Mouse (Mus musculus): ENCODE results near the gene Zfp235. TPM values are rescaled to one million over a fixed set of nuclear protein-coding genes. Genes with fewer than 3 reads are reported as not detected.
A peak's percentile ranks its signal among the peaks of the same experiment; 100 is the strongest.

Zfp235 gene
- polyA plus RNA-seq, 2 experiments, result 2.2 to 2.9 TPM

DNA sequence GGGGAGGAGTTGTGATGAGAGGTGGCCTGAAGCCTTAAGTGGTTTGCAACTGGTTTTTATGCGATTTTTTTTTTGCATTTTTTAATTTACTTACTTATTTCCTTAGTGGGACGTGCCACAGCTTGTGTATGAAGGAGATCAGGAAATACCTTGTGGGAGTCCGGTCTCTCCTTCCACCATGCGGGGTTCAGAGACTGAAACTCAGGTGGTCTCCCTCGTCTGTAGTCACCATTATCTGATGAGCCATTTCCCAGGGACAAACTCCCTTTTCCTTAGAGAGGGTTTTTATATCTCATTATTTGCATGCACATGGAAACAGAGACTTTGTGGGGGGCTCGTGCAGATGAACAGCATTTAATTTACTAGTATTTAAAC, 41.4 kb downstream of the Zfp235 start:
- Histone ChIP-seq H3K9me3 (ENCODE audit: control insufficient read depth, low read length) (no peaks in the 10 kb centered on the region), H3K4me2 (ENCODE audit: low read depth) (peak overlapping the region; percentile 59), H3K4me1 (replicated peaks; ENCODE audit: control insufficient read depth in 2 of 2, insufficient read depth in 2 of 2, low read length in 1 of 2) (no peaks in the 10 kb centered on the region; a peak in 1 of 4 replicates), H3K36me3 (replicated peaks; ENCODE audit: control insufficient read depth, insufficient read depth, low read depth) (no peaks in the 10 kb centered on the region), H3K4me3 (ENCODE audit: insufficient read depth in 1 of 2, low read depth in 2 of 2, low read length in 2 of 2) (peak overlapping the region; percentile 53 to 82), H3K9ac (replicated peaks) (no peak overlapping the region), H3K27ac (no peak overlapping the region), H3K27me3 (ENCODE audit: control insufficient read depth, insufficient read depth, low read length) (no peaks in the 10 kb centered on the region)
- 34% methylated on average over 6 of the region's 6 CpGs for WGBS (ENCODE audit: insufficient replicate concordance)
- DNase-seq (ENCODE audit: low read depth in 3 of 3, low spot score in 3 of 3) (no peak), ATAC-seq (ENCODE audit: insufficient read depth) (no peak)
- TF ChIP-seq EP300 (IDR thresholded peaks at IDR 0.05; ENCODE audit: low read depth) (no peak), CTCF (IDR thresholded peaks at IDR 0.05; ENCODE audit: low read depth) (no peak)

GRCm38 (mm10) chr7:24187611-24188010, 53.6 kb downstream of the Zfp235 start:
- ATAC-seq (ENCODE audit: insufficient read depth), result no peak
- Histone ChIP-seq H3K27ac (no peak overlapping the region), H3K4me2 (ENCODE audit: low read depth) (no peak overlapping the region), H3K27me3 (ENCODE audit: control insufficient read depth, insufficient read depth, low read length) (no peaks in the 10 kb centered on the region), H3K4me3 (ENCODE audit: insufficient read depth in 1 of 2, low read depth in 2 of 2, low read length in 2 of 2) (no peak overlapping the region), H3K4me1 (replicated peaks; ENCODE audit: control insufficient read depth in 2 of 2, insufficient read depth in 2 of 2, low read length in 1 of 2) (no peaks in the 10 kb centered on the region; a peak in 1 of 4 replicates), H3K9ac (replicated peaks) (no peak overlapping the region), H3K9me3 (ENCODE audit: control insufficient read depth, low read length) (no peaks in the 10 kb centered on the region), H3K36me3 (replicated peaks; ENCODE audit: control insufficient read depth, insufficient read depth, low read depth) (no peaks in the 10 kb centered on the region)
- no peak for TF ChIP-seq EP300 (IDR thresholded peaks at IDR 0.05; ENCODE audit: low read depth)
- TF ChIP-seq CTCF (IDR thresholded peaks at IDR 0.05; ENCODE audit: low read depth), result no peak
- DNase-seq (ENCODE audit: low read depth in 3 of 3, low spot score in 3 of 3), result no peak
- WGBS (ENCODE audit: insufficient replicate concordance), result 5% methylated on average over 1 of the region's 1 CpGs

DNA sequence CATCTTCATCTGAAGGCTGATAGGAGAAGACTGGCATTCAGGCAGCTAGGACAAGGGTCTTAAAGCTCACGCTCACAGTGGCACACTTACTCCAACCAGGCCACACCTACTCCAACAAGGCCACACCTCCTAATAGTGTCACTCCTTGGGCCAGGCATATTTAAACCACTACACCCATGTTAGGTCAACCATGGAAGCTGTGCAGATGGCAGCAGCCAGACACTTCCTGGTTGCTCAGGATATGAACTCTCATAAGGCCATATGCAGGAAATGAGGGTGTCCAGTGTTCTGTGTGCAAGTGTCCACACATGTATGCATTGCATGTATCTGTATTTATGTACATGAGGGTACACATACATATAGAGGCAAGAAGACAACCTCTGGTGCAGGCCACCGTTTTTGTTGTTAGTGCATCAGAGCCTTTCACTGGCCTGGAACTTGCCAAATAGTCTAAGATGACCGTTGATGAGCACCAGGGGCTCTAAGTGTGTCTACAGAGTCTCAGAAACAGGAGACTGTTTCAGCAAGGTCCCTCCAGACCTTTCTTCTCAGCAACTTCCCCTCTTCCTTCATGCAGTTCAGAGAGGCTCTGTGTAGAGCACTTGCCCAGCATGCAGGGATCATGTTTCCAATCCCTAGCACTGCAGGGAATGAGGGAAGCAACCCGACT, 55.1 kb downstream of the Zfp235 start:
- Histone ChIP-seq H3K9ac (replicated peaks) (no peak overlapping the region), H3K4me1 (replicated peaks; ENCODE audit: control insufficient read depth in 2 of 2, insufficient read depth in 2 of 2, low read length in 1 of 2) (no peaks in the 10 kb centered on the region; a peak in 1 of 4 replicates), H3K27me3 (ENCODE audit: control insufficient read depth, insufficient read depth, low read length) (no peaks in the 10 kb centered on the region), H3K36me3 (replicated peaks; ENCODE audit: control insufficient read depth, insufficient read depth, low read depth) (no peaks in the 10 kb centered on the region), H3K4me3 (ENCODE audit: insufficient read depth in 1 of 2, low read depth in 2 of 2, low read length in 2 of 2) (no peak overlapping the region), H3K27ac (no peak overlapping the region), H3K4me2 (ENCODE audit: low read depth) (no peak overlapping the region), H3K9me3 (ENCODE audit: control insufficient read depth, low read length) (no peaks in the 10 kb centered on the region)
- ATAC-seq (ENCODE audit: insufficient read depth) (no peak), DNase-seq (ENCODE audit: low read depth in 3 of 3, low spot score in 3 of 3) (no peak)
- WGBS (ENCODE audit: insufficient replicate concordance), result 34% methylated on average over 4 of the region's 4 CpGs
- TF ChIP-seq CTCF (IDR thresholded peaks at IDR 0.05; ENCODE audit: low read depth), result no peak
- TF ChIP-seq EP300 (IDR thresholded peaks at IDR 0.05; ENCODE audit: low read depth), result no peak

- Histone ChIP-seq H3K27me3 (ENCODE audit: control insufficient read depth, insufficient read depth, low read length) (no peaks in the 10 kb centered on the region), H3K9ac (replicated peaks) (no peak overlapping the region), H3K4me3 (ENCODE audit: insufficient read depth in 1 of 2, low read depth in 2 of 2, low read length in 2 of 2) (no peak overlapping the region), H3K36me3 (replicated peaks; ENCODE audit: control insufficient read depth, insufficient read depth, low read depth) (no peaks in the 10 kb centered on the region), H3K4me1 (replicated peaks; ENCODE audit: control insufficient read depth in 2 of 2, insufficient read depth in 2 of 2, low read length in 1 of 2) (no peaks in the 10 kb centered on the region; a peak in 1 of 4 replicates), H3K9me3 (ENCODE audit: control insufficient read depth, low read length) (no peaks in the 10 kb centered on the region), H3K4me2 (ENCODE audit: low read depth) (no peak overlapping the region), H3K27ac (no peak overlapping the region)
- TF ChIP-seq CTCF (IDR thresholded peaks at IDR 0.05; ENCODE audit: low read depth) (no peak), EP300 (IDR thresholded peaks at IDR 0.05; ENCODE audit: low read depth) (no peak)
- 14% methylated on average over 5 of the region's 5 CpGs for WGBS (ENCODE audit: insufficient replicate concordance)
- DNase-seq (ENCODE audit: low read depth in 3 of 3, low spot score in 3 of 3) (no peak), ATAC-seq (ENCODE audit: insufficient read depth) (no peak)
Observed at GRCm38 (mm10) chr7:24189571-24189944, 55.6 kb downstream of the Zfp235 start.

DNA sequence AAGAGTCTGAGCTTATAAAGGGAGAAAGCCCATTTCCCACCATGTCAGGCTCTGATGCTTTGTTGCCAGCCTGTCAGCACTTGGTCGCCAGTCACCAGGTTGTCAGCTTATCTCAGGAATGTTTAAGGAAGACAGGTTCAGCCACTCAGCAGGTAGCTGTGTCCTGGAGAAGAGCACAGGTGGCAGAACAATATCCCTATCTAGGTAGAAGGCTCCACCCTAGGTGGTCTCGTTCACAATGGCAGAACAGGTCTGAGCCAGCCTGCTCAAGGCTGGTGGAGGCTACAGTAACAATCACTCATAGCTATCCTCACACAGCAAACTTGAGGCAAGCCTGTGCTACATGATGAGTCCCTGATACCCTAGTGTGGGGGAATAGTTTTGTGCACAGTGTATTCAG, 57.4 kb downstream of the Zfp235 start:
- H3K27ac ChIP-seq, result no peak overlapping the region
- ATAC-seq (ENCODE audit: insufficient read depth) (no peak), DNase-seq (ENCODE audit: low read depth in 3 of 3, low spot score in 3 of 3) (no peak)
- H3K4me3 ChIP-seq (ENCODE audit: insufficient read depth in 1 of 2, low read depth in 2 of 2, low read length in 2 of 2), result no peak overlapping the region
- H3K9ac ChIP-seq (replicated peaks), result no peak overlapping the region
- H3K9me3 ChIP-seq (ENCODE audit: control insufficient read depth, low read length), result no peaks in the 10 kb centered on the region
- 44% methylated on average over 2 of the region's 2 CpGs for WGBS (ENCODE audit: insufficient replicate concordance)
- no peaks in the 10 kb centered on the region; a peak in 1 of 4 replicates for H3K4me1 ChIP-seq (replicated peaks; ENCODE audit: control insufficient read depth in 2 of 2, insufficient read depth in 2 of 2, low read length in 1 of 2)
- no peak overlapping the region for H3K4me2 ChIP-seq (ENCODE audit: low read depth)
- H3K36me3 ChIP-seq (replicated peaks; ENCODE audit: control insufficient read depth, insufficient read depth, low read depth), result no peaks in the 10 kb centered on the region
- TF ChIP-seq EP300 (IDR thresholded peaks at IDR 0.05; ENCODE audit: low read depth) (no peak), CTCF (IDR thresholded peaks at IDR 0.05; ENCODE audit: low read depth) (no peak)
- no peaks in the 10 kb centered on the region for H3K27me3 ChIP-seq (ENCODE audit: control insufficient read depth, insufficient read depth, low read length)

Other genes starting within 250 kb of the Zfp235 start
- gene Vmn1r178, start 242.2 kb upstream of the Zfp235 start, polyA plus RNA-seq (2012; rRNA removed), result not detected in 2 replicates
- gene Vmn1r178, start 242.2 kb upstream of the Zfp235 start, polyA plus RNA-seq (2014; fragmentation: Nextera tagmentation; extraction: Ambion mirVana), result not detected in 2 replicates
- gene Vmn1r179, start 207.2 kb upstream of the Zfp235 start, polyA plus RNA-seq (2012; rRNA removed), result not detected in 2 replicates
- gene Vmn1r179, start 207.2 kb upstream of the Zfp235 start, polyA plus RNA-seq (2014; fragmentation: Nextera tagmentation; extraction: Ambion mirVana), result not detected in 2 replicates
- gene Vmn1r180, start 183.5 kb upstream of the Zfp235 start, polyA plus RNA-seq (2012; rRNA removed), result not detected in 2 replicates
- not detected in 2 replicates for gene Vmn1r180, start 183.5 kb upstream of the Zfp235 start, polyA plus RNA-seq (2014; fragmentation: Nextera tagmentation; extraction: Ambion mirVana)
- gene Vmn1r181, start 159.6 kb upstream of the Zfp235 start, polyA plus RNA-seq (2012; rRNA removed), result not detected in 2 replicates
- gene Vmn1r181, start 159.6 kb upstream of the Zfp235 start, polyA plus RNA-seq (2014; fragmentation: Nextera tagmentation; extraction: Ambion mirVana), result not detected in 2 replicates
- gene V1rd19, start 132.5 kb upstream of the Zfp235 start, polyA plus RNA-seq (2012; rRNA removed), result not detected in 2 replicates
- not detected in 2 replicates for gene V1rd19, start 132.5 kb upstream of the Zfp235 start, polyA plus RNA-seq (2014; fragmentation: Nextera tagmentation; extraction: Ambion mirVana)
- gene Vmn1r183, start 80.9 kb upstream of the Zfp235 start, polyA plus RNA-seq (2012; rRNA removed), result not detected in 2 replicates
- not detected in 2 replicates for gene Vmn1r183, start 80.9 kb upstream of the Zfp235 start, polyA plus RNA-seq (2014; fragmentation: Nextera tagmentation; extraction: Ambion mirVana)
- 7.7 and 9.3 TPM in 2 replicates for gene Zfp180, start 52.2 kb upstream of the Zfp235 start, polyA plus RNA-seq (2012; rRNA removed)
- 8.6 and 10.2 TPM in 2 replicates for gene Zfp180, start 52.2 kb upstream of the Zfp235 start, polyA plus RNA-seq (2014; fragmentation: Nextera tagmentation; extraction: Ambion mirVana)
- gene Zfp112, start 21.9 kb upstream of the Zfp235 start, polyA plus RNA-seq (2012; rRNA removed), result 0.28 and 0.36 TPM in 2 replicates
- 0.22 and 0.29 TPM in 2 replicates for gene Zfp112, start 21.9 kb upstream of the Zfp235 start, polyA plus RNA-seq (2014; fragmentation: Nextera tagmentation; extraction: Ambion mirVana)
- 0.14 and 0.17 TPM in 2 replicates for gene Zfp114, start 40.9 kb downstream of the Zfp235 start, polyA plus RNA-seq (2012; rRNA removed)
- 0.24 and 0.56 TPM in 2 replicates for gene Zfp114, start 40.9 kb downstream of the Zfp235 start, polyA plus RNA-seq (2014; fragmentation: Nextera tagmentation; extraction: Ambion mirVana)
- gene Zfp111, start 77.3 kb downstream of the Zfp235 start, polyA plus RNA-seq (2012; rRNA removed), result 0.55 and 0.68 TPM in 2 replicates
- 1.2 and 1.8 TPM in 2 replicates for gene Zfp111, start 77.3 kb downstream of the Zfp235 start, polyA plus RNA-seq (2014; fragmentation: Nextera tagmentation; extraction: Ambion mirVana)
- 0.80 and 0.97 TPM in 2 replicates for gene Zfp109, start 103.4 kb downstream of the Zfp235 start, polyA plus RNA-seq (2012; rRNA removed)
- 0.65 and 0.73 TPM in 2 replicates for gene Zfp109, start 103.4 kb downstream of the Zfp235 start, polyA plus RNA-seq (2014; fragmentation: Nextera tagmentation; extraction: Ambion mirVana)
- 0.21 and 0.26 TPM in 2 replicates for gene Zfp108, start 120.6 kb downstream of the Zfp235 start, polyA plus RNA-seq (2012; rRNA removed)
- 0.09 and 0.54 TPM in 2 replicates for gene Zfp108, start 120.6 kb downstream of the Zfp235 start, polyA plus RNA-seq (2014; fragmentation: Nextera tagmentation; extraction: Ambion mirVana)
- 0.58 and 7.6 TPM in 2 replicates for gene Zfp93, start 136.3 kb downstream of the Zfp235 start, polyA plus RNA-seq (2012; rRNA removed)
- gene Zfp93, start 136.3 kb downstream of the Zfp235 start, polyA plus RNA-seq (2014; fragmentation: Nextera tagmentation; extraction: Ambion mirVana), result 0.75 and 1.3 TPM in 2 replicates
- 2.3 and 2.6 TPM in 2 replicates for gene Zfp61, start 167.1 kb downstream of the Zfp235 start, polyA plus RNA-seq (2012; rRNA removed)
- gene Zfp61, start 167.1 kb downstream of the Zfp235 start, polyA plus RNA-seq (2014; fragmentation: Nextera tagmentation; extraction: Ambion mirVana), result 1.6 and 2.1 TPM in 2 replicates
- gene Zfp94, start 182.5 kb downstream of the Zfp235 start, polyA plus RNA-seq (2012; rRNA removed), result 1.5 and 1.8 TPM in 2 replicates
- gene Zfp94, start 182.5 kb downstream of the Zfp235 start, polyA plus RNA-seq (2014; fragmentation: Nextera tagmentation; extraction: Ambion mirVana), result 1.4 TPM in 2 replicates
- gene Tescl, start 199.8 kb downstream of the Zfp235 start, polyA plus RNA-seq (2012; rRNA removed), result 0.11 TPM in 1 of 2 replicates, not detected in the other
- gene Tescl, start 199.8 kb downstream of the Zfp235 start, polyA plus RNA-seq (2014; fragmentation: Nextera tagmentation; extraction: Ambion mirVana), result not detected in 2 replicates
- gene Lypd5, start 215.0 kb downstream of the Zfp235 start, polyA plus RNA-seq (2012; rRNA removed), result not detected in 2 replicates
- gene Lypd5, start 215.0 kb downstream of the Zfp235 start, polyA plus RNA-seq (2014; fragmentation: Nextera tagmentation; extraction: Ambion mirVana), result not detected in 2 replicates
- 112 and 113 TPM in 2 replicates for gene Kcnn4, start 236.1 kb downstream of the Zfp235 start, polyA plus RNA-seq (2012; rRNA removed)
- 90.2 and 112 TPM in 2 replicates for gene Kcnn4, start 236.1 kb downstream of the Zfp235 start, polyA plus RNA-seq (2014; fragmentation: Nextera tagmentation; extraction: Ambion mirVana)